Mouse (Mus musculus) retina, postnatal 7 days (tissue): Measurements from ENCODE around the gene Fnip2.

Source experiments
- DNase-seq: peaks from one replicate; pipeline ENCODE4 v3.0.0-alpha.2; 2012; ENCODE audit warnings: low read depth, low spot score

Gene Fnip2

GRCm38 (mm10) chr3:79564875-79565606, 2.6 kb downstream of the Fnip2 start:
- no peak for DNase-seq

- DNase-seq = no peak
These were observed 4.1 kb downstream of the Fnip2 start for GRCm38 (mm10) chr3:79563511-79563910.

GRCm38 (mm10) chr3:79561784-79562715, 5.5 kb downstream of the Fnip2 start:
- DNase-seq = no peak

GRCm38 (mm10) chr3:79560555-79560954, 7.0 kb downstream of the Fnip2 start:
- DNase-seq = no peak

- no peak for DNase-seq
These were observed 7.9 kb downstream of the Fnip2 start for GRCm38 (mm10) chr3:79559773-79560045.

- no peak for DNase-seq
These were observed 8.4 kb downstream of the Fnip2 start for GRCm38 (mm10) chr3:79559021-79559772.

- no peak for DNase-seq
These were observed 12.5 kb downstream of the Fnip2 start for GRCm38 (mm10) chr3:79555061-79555460.

GRCm38 (mm10) chr3:79553779-79554178, 13.8 kb downstream of the Fnip2 start:
- DNase-seq = no peak

GRCm38 (mm10) chr3:79551826-79552552, 15.6 kb downstream of the Fnip2 start:
- no peak for DNase-seq

GRCm38 (mm10) chr3:79549751-79550393, 17.7 kb downstream of the Fnip2 start:
- no peak for DNase-seq

- no peak for DNase-seq
These were observed 18.7 kb downstream of the Fnip2 start for GRCm38 (mm10) chr3:79548681-79549437.

- no peak for DNase-seq
These were observed 25.0 kb downstream of the Fnip2 start for GRCm38 (mm10) chr3:79542585-79542984.

- DNase-seq = no peak
These were observed 27.9 kb downstream of the Fnip2 start for GRCm38 (mm10) chr3:79539656-79540055.

GRCm38 (mm10) chr3:79539124-79539523, 28.5 kb downstream of the Fnip2 start:
- DNase-seq = no peak

- DNase-seq = no peak
These were observed 29.3 kb downstream of the Fnip2 start for GRCm38 (mm10) chr3:79538342-79538741.

GRCm38 (mm10) chr3:79537626-79538203, 29.9 kb downstream of the Fnip2 start:
- DNase-seq = no peak

- no peak for DNase-seq
These were observed 30.6 kb downstream of the Fnip2 start for GRCm38 (mm10) chr3:79537023-79537422.

GRCm38 (mm10) chr3:79531581-79532271, 35.9 kb downstream of the Fnip2 start:
- DNase-seq = no peak

GRCm38 (mm10) chr3:79529499-79530096, 38.0 kb downstream of the Fnip2 start:
- no peak for DNase-seq
